Mouse (Mus musculus) liver (tissue): ENCODE results near the gene Ptpdc1.

Source experiments
- DNase-seq: peaks from one replicate; pipeline ENCODE4 v3.0.0-alpha.2; 2020; ENCODE audit warnings: mixed read lengths

Gene Ptpdc1

GRCm38 (mm10) chr13:48545476-48546281 lies 79.8 kb downstream of the Ptpdc1 start:
- peak; percentile 99 for DNase-seq

GRCm38 (mm10) chr13:48544867-48545266 lies 80.6 kb downstream of the Ptpdc1 start:
- no peak for DNase-seq

GRCm38 (mm10) chr13:48544391-48544790 lies 81.1 kb downstream of the Ptpdc1 start:
- DNase-seq = no peak

- no peak for DNase-seq
Observed at GRCm38 (mm10) chr13:48540488-48540887, 85.0 kb downstream of the Ptpdc1 start.

- no peak for DNase-seq
Observed at GRCm38 (mm10) chr13:48533441-48533840, 92.0 kb downstream of the Ptpdc1 start.

GRCm38 (mm10) chr13:48531448-48531847 lies 94.0 kb downstream of the Ptpdc1 start:
- DNase-seq = no peak

- no peak for DNase-seq
Observed at GRCm38 (mm10) chr13:48530685-48531084, 94.8 kb downstream of the Ptpdc1 start.

- DNase-seq = no peak
Observed at GRCm38 (mm10) chr13:48529028-48529427, 96.4 kb downstream of the Ptpdc1 start.

- DNase-seq = peak; percentile 44
Observed at GRCm38 (mm10) chr13:48528123-48528871, 97.2 kb downstream of the Ptpdc1 start.
